Mouse (Mus musculus) lung, adult 2 months (tissue): Measurements from ENCODE around the gene Srrm4. TPM values are rescaled to one million over a fixed set of nuclear protein-coding genes. Genes with fewer than 3 reads are reported as not detected.

Experiments
- DNase-seq: peaks from one replicate; pipeline ENCODE4 v3.0.0; 2022
- H3K4me1 ChIP-seq: fragments of 200-500 bp; 2 replicates; pipeline ENCODE4 v1.6.1; 2011; ENCODE audit warnings: low read length; ENCODE audit not compliant: control insufficient read depth, insufficient read depth
- H3K4me3 ChIP-seq: fragments of 200-500 bp; replicated peaks from 2 replicates; pipeline ENCODE3; 2011; ENCODE audit warnings: low read depth, mild to moderate bottlenecking, control low read depth, low read length; ENCODE audit errors: extremely low read depth
- CTCF ChIP-seq: fragments of 200-500 bp; IDR thresholded peaks from 2 replicates; pipeline ENCODE4 v1.5.1; 2011; ENCODE audit warnings: mild to moderate bottlenecking, low read length, control low read depth; ENCODE audit not compliant: insufficient read depth
- POLR2A ChIP-seq: fragments of 200-500 bp; IDR thresholded peaks from 2 replicates; pipeline ENCODE4 v1.6.1; 2011; ENCODE audit warnings: low read depth, mild to moderate bottlenecking, control low read depth, low read length, borderline replicate concordance; ENCODE audit errors: extremely low read depth
- WGBS: fragments of 180-500 bp; shearing (Covaris S2); methylation state at CpG from one replicate; pipeline ENCODE4 v1.1.7; 2018; 5-methylcytosine and 5-hydroxymethylcytosine counted together
- polyA plus RNA-seq: library from polyadenylated mRNA; depleted of rRNA; stranded (reverse); fragments of >200 nt; gene quantifications from 2 replicates; pipeline ENCODE4 v1.2.3, GENCODE M21; 2012

Gene Srrm4
- polyA plus RNA-seq, 1 experiment: 0.49 TPM

DNA sequence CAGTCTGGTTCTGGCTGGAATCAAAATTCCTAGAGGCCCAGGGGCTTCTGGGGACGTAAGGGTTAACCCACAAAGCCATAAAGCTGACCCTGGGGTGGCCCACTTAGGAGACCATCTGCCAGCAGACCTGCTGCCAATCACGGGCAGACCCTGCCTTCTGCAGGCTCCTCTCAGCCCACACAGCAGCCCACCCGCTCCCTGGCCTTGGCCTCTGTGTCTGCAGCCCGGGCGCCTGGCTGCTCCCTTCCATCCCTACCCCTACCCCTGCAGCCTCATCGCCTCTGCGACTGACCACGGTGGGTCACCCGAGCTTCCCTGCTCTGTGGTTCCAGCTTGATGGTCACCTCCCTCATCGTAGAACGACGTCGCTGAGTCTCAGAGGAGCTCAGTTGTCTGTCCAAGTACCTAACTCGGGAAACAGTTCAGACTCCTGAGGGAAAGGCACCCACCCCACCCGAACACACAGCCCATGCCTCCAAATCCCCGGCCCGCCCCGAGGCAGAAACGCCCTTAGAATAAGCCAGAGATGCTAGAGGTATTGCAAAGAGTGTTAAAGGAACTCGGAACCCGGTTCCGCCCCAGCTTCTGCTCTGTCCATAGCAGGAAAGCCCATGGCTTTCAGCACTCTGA lies 20.3 kb downstream of the Srrm4 start:
- Histone ChIP-seq H3K4me3 (no peak overlapping the region), H3K4me1 (no peaks in the 10 kb centered on the region)
- no peak for DNase-seq
- TF ChIP-seq POLR2A: no peak
- TF ChIP-seq CTCF: no peak
- WGBS: 12% methylated on average over 22 of the region's 22 CpGs

GRCm38 (mm10) chr5:116570566-116570965 lies 21.1 kb downstream of the Srrm4 start:
- Histone ChIP-seq H3K4me1 (no peaks in the 10 kb centered on the region), H3K4me3 (no peak overlapping the region)
- TF ChIP-seq POLR2A (no peak), CTCF (no peak)
- DNase-seq: no peak
- 62% methylated on average over 7 of the region's 7 CpGs for WGBS

GRCm38 (mm10) chr5:116569629-116570028 lies 22.0 kb downstream of the Srrm4 start:
- Histone ChIP-seq H3K4me1 (no peaks in the 10 kb centered on the region), H3K4me3 (no peak overlapping the region)
- DNase-seq: no peak
- TF ChIP-seq POLR2A (no peak), CTCF (no peak)
- WGBS: 5% methylated on average over 8 of the region's 9 CpGs

GRCm38 (mm10) chr5:116568050-116568449 lies 23.6 kb downstream of the Srrm4 start:
- Histone ChIP-seq H3K4me3 (no peak overlapping the region), H3K4me1 (no peaks in the 10 kb centered on the region)
- 82% methylated on average over 2 of the region's 2 CpGs for WGBS
- DNase-seq: no peak
- TF ChIP-seq POLR2A: no peak
- TF ChIP-seq CTCF: no peak

DNA sequence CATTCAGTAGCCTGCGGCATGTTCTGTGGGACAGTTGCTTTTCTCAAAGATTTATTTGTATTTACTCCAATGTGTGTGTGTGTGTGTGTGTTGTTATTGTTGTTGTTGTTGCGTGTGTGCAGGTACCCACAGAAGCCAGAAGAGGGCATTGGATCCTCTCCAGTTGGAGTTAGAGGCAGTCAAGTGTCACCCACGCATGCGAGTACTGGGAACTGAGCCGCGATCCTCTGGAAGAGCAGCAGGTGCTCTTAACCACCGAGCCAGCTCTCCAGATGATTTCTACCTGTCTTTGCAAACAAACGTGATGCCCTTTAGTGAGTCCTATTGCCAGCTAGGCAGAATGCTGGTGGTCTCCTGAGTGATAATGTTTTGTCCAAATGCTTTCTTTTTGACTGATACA lies 24.3 kb downstream of the Srrm4 start:
- WGBS: 91% methylated on average over 8 of the region's 8 CpGs
- Histone ChIP-seq H3K4me1 (no peaks in the 10 kb centered on the region), H3K4me3 (no peak overlapping the region)
- DNase-seq: no peak
- TF ChIP-seq CTCF (no peak), POLR2A (no peak)

- TF ChIP-seq POLR2A (no peak), CTCF (no peak)
- WGBS: 69% methylated on average over 14 of the region's 14 CpGs
- no peak overlapping the region for H3K4me3 ChIP-seq
- no peak for DNase-seq
- no peaks in the 10 kb centered on the region for H3K4me1 ChIP-seq
Observed at GRCm38 (mm10) chr5:116566385-116567045, 25.1 kb downstream of the Srrm4 start.

DNA sequence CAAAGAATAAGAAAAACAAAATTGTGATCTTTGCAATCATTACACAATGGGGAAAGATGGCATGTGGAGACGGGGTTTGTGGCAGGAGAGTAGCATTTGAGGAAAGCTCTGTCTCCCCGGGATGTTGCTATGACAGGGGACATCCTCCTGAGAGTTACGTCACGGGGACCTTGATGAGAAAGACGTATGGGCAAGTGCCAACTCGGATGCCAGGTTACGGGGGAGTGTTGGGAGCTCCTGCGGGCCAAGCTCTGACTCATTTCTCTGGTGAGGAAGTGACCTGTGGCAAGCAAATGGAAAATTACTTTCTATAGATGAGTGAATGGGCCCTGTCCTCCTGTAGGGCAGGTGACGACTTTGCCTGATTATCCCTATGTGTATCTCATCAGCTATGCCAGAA lies 26.0 kb downstream of the Srrm4 start:
- no peak for TF ChIP-seq POLR2A
- no peak for TF ChIP-seq CTCF
- H3K4me1 ChIP-seq: no peaks in the 10 kb centered on the region
- 72% methylated on average over 9 of the region's 9 CpGs for WGBS

DNA sequence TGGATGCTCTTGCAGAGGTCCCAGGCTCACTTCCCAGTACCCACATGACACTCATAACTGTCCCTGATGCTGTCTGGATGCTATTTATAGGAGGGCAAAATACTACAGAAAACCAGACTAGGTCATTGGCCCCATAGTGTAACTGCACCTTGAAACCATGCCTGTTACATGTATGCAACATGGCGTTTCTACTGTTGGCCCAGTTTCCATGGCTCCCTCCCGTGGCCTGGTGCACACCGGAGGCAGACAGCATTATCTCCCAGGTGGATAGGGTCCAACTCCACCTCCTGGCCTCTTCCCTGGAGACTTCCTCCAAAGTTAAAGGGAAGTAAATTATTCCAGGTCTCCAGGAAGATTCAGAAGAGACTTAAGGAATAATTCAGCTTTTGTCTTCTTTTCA lies 27.2 kb downstream of the Srrm4 start:
- Histone ChIP-seq H3K4me3 (no peak overlapping the region), H3K4me1 (no peaks in the 10 kb centered on the region)
- 69% methylated on average over 3 of the region's 3 CpGs for WGBS
- no peak for TF ChIP-seq CTCF
- TF ChIP-seq POLR2A: no peak
- DNase-seq: no peak

More for the DNA sequence above, 26.0 kb downstream of the Srrm4 start:
- DNase-seq: no peak
- H3K4me3 ChIP-seq: no peak overlapping the region

DNA sequence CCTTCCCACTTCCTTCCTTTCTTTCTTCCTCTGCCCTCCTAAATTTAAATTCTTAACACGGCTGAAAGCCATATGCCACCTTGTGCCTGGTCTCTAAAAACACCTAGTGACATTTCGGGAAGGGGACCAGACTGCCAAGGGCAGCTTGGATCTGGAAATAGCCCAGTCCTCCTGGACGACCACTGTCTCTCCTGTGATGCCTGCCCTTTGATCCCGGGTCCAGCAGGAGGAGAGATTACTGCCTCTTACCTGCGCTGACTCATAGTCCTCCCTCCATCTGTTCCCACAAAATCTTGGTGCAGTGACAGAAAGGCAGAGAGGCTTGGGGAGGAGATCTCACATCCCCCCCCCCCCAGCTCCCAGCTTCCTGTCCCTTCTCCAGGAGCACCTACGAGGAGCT lies 27.9 kb downstream of the Srrm4 start:
- no peaks in the 10 kb centered on the region for H3K4me1 ChIP-seq
- TF ChIP-seq POLR2A (no peak), CTCF (no peak)
- DNase-seq: no peak
- no peak overlapping the region for H3K4me3 ChIP-seq
- WGBS: 66% methylated on average over 6 of the region's 6 CpGs

DNA sequence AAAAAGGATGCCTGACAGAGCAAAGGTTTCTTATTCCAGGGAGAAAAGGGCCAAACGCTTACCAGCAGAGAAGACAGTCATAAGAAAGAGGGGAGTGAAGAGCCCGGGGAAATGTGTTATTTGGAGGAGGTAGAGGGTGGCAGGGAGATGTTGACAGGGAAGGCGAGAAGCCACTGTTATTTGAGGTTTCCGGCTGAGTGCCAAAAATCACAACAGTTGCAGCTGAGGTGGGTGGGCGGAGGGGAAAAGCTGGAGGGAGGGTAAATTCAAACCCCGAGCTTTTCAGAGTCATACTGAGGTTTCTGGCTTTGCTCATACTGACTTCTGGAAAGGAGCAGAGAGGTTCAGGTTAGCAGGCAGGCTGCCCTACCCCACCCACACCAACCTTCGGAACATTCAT lies 32.5 kb downstream of the Srrm4 start:
- no peak for DNase-seq
- no peak overlapping the region for H3K4me3 ChIP-seq
- TF ChIP-seq POLR2A (no peak), CTCF (no peak)
- WGBS: 52% methylated on average over 7 of the region's 7 CpGs
- no peaks in the 10 kb centered on the region for H3K4me1 ChIP-seq

GRCm38 (mm10) chr5:116556614-116557013 lies 35.0 kb downstream of the Srrm4 start:
- WGBS: 44% methylated on average over 8 of the region's 8 CpGs
- H3K4me1 ChIP-seq: no peaks in the 10 kb centered on the region
- no peak for DNase-seq
- H3K4me3 ChIP-seq: no peak overlapping the region
- no peak for TF ChIP-seq POLR2A
- TF ChIP-seq CTCF: no peak
